Mouse (Mus musculus) hindbrain, embryonic 15.5 days (tissue): ENCODE measurements around the gene Btn2a2. TPM values are rescaled to one million over a fixed set of nuclear protein-coding genes. Genes with fewer than 3 reads are reported as not detected.

Experiments used
- ATAC-seq: fragments of 200-750 bp; cut with Nextera tagmentation; 2 replicates; pipeline ENCODE4 v1.8.0; 2017; ENCODE audit warnings: low read depth, moderate number of reproducible peaks, moderate TSS enrichment; ENCODE audit not compliant: low FRiP score
- H3K27ac ChIP-seq: fragments of 300-500 bp; sonication (generic); replicated peaks from 2 replicates; pipeline ENCODE4 v1.5.1; 2015; ENCODE audit warnings: mild to moderate bottlenecking, inconsistent platforms
- H3K27me3 ChIP-seq: fragments of 300-500 bp; sonication (generic); 2 replicates; pipeline ENCODE4 v1.6.1; 2015; ENCODE audit warnings: control low read depth, inconsistent platforms
- H3K36me3 ChIP-seq: fragments of 300-500 bp; sonication (generic); 2 replicates; pipeline ENCODE4 v1.6.1; 2015; ENCODE audit warnings: control low read depth, inconsistent platforms
- H3K4me1 ChIP-seq: fragments of 300-500 bp; sonication (generic); replicated peaks from 2 replicates; pipeline ENCODE4 v1.6.1; 2015; ENCODE audit warnings: control low read depth, inconsistent platforms
- H3K4me2 ChIP-seq: fragments of 300-500 bp; sonication (generic); 2 replicates; pipeline ENCODE4 v1.6.1; 2015; ENCODE audit warnings: moderate library complexity, mild to moderate bottlenecking, inconsistent platforms
- H3K4me3 ChIP-seq: fragments of 300-500 bp; sonication (generic); 2 replicates; pipeline ENCODE4 v1.5.1; 2015; ENCODE audit warnings: mild to moderate bottlenecking, inconsistent platforms
- H3K9ac ChIP-seq: fragments of 300-500 bp; sonication (generic); 2 replicates; pipeline ENCODE4 v1.6.1; 2015; ENCODE audit warnings: inconsistent platforms
- H3K9me3 ChIP-seq: fragments of 300-500 bp; sonication (generic); 2 replicates; pipeline ENCODE4 v1.6.1; 2016; ENCODE audit warnings: control low read depth, inconsistent platforms
- WGBS: fragments of 180-500 bp; shearing (Covaris S2); methylation state at CpG from one replicate; pipeline ENCODE4 v1.1.7; 2015; 5-methylcytosine and 5-hydroxymethylcytosine counted together
- polyA plus RNA-seq: library from polyadenylated mRNA; unstranded; fragments of >200 nt; fragmentation: Nextera tagmentation; extraction: Ambion mirVana; gene quantifications from 2 replicates; pipeline ENCODE4 v1.2.1, GENCODE M21; 2015

The Btn2a2 gene
- polyA plus RNA-seq, 1 experiment from 2014 or later, result 0.06 TPM

DNA sequence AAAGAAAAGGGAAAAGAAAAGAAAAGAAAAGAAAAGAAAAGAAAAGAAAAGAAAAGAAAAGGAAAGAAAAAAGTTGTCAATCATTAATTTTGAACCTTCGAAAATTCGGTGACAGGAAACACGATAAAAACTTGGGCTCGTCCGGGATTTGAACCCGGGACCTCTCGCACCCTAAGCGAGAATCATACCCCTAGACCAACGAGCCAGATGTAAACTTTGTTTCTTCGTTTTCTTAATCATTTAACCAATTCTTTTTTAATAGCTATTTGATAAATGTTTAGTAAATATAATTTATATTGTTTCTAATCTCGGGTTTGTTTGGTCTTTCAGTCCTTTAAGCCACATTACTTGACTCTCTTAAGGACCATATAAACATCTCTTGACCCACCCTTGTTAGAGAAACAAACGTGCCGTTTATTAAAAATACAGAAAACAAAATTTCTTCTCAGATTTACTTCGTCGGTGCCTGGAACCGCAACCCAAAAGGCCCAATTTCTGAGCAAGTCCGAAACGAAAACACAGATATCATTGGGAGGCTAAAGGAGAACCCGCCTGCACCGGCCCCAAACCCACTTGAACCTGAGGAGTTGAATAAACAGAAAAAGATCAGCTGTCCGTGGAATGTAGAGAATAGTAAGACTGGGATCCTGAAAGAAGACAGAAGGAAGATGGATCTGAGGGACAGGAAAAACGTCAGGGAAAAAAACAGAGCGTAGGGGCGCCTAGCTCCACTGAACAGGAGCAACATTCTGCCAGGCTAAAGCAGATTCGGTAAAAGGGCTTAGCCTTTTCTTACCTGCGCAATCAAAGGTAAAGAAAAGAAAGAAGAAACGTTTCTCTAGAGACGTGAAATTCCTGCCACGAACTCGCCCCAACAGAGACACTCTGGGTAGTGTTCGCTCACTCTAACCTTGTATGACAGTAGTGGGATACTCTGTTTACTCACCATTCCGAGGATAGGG, 51.5 kb downstream of the Btn2a2 start:
- under 1% methylated on average over 32 of the region's 32 CpGs for WGBS
- Histone ChIP-seq H3K4me3 (peak overlapping the region; percentile 57), H3K4me1 (peaks cover 28% of the 10 kb centered on the region), H3K9ac (peak overlapping the region; percentile 56), H3K4me2 (peak overlapping the region; percentile 91), H3K27ac (peak overlapping the region; percentile 60), H3K9me3 (no peaks in the 10 kb centered on the region), H3K36me3 (no peaks in the 10 kb centered on the region), H3K27me3 (no peaks in the 10 kb centered on the region)
- ATAC-seq, result peak; percentile 40; the same call in 1 of the 2 replicates

GRCm38 (mm10) chr13:23436231-23436661, 52.4 kb downstream of the Btn2a2 start:
- Histone ChIP-seq H3K36me3 (no peaks in the 10 kb centered on the region), H3K27ac (no peak overlapping the region), H3K4me1 (peaks cover 32% of the 10 kb centered on the region), H3K9ac (no peak overlapping the region), H3K27me3 (no peaks in the 10 kb centered on the region), H3K4me3 (peak overlapping the region; percentile 57), H3K9me3 (no peaks in the 10 kb centered on the region), H3K4me2 (peak overlapping the region; percentile 91)
- WGBS, result 1% methylated on average over 11 of the region's 11 CpGs
- ATAC-seq, result no peak

- Histone ChIP-seq H3K36me3 (no peaks in the 10 kb centered on the region), H3K27ac (no peak overlapping the region), H3K9me3 (no peaks in the 10 kb centered on the region), H3K27me3 (no peaks in the 10 kb centered on the region), H3K9ac (peak overlapping the region; percentile 23), H3K4me1 (peaks cover 32% of the 10 kb centered on the region), H3K4me3 (peak overlapping the region; percentile 57), H3K4me2 (peak overlapping the region; percentile 91)
- 2% methylated on average over 12 of the region's 12 CpGs for WGBS
- ATAC-seq, result no peak
Observed at GRCm38 (mm10) chr13:23435676-23436075, 53.0 kb downstream of the Btn2a2 start.

GRCm38 (mm10) chr13:23435241-23435640, 53.4 kb downstream of the Btn2a2 start:
- peak overlapping the region; percentile 91 for H3K4me2 ChIP-seq
- WGBS, result 22% methylated on average over 4 of the region's 4 CpGs
- peak overlapping the region; percentile 23 for H3K9ac ChIP-seq
- H3K4me1 ChIP-seq, result peaks cover 33% of the 10 kb centered on the region
- ATAC-seq, result no peak
- no peaks in the 10 kb centered on the region for H3K9me3 ChIP-seq
- no peak overlapping the region for H3K27ac ChIP-seq
- no peaks in the 10 kb centered on the region for H3K36me3 ChIP-seq
- H3K27me3 ChIP-seq, result no peaks in the 10 kb centered on the region
- peak overlapping the region; percentile 57 for H3K4me3 ChIP-seq

- 0 out of 2 replicates have a peak overlapping the region, but pooled peaks have one; percentile 6 for H3K4me3 ChIP-seq
- peak overlapping the region; percentile 91 for H3K4me2 ChIP-seq
Observed at GRCm38 (mm10) chr13:23434426-23434825, 54.2 kb downstream of the Btn2a2 start.

GRCm38 (mm10) chr13:23433801-23434200, 54.9 kb downstream of the Btn2a2 start:
- H3K9me3 ChIP-seq, result no peaks in the 10 kb centered on the region
- H3K27ac ChIP-seq, result no peak overlapping the region
- peak overlapping the region; percentile 63 for H3K4me2 ChIP-seq
- peaks cover 38% of the 10 kb centered on the region for H3K4me1 ChIP-seq
- 54% methylated on average over 5 of the region's 5 CpGs for WGBS
- ATAC-seq, result no peak
- H3K36me3 ChIP-seq, result no peaks in the 10 kb centered on the region
- H3K9ac ChIP-seq, result no peak overlapping the region
- no peak overlapping the region for H3K4me3 ChIP-seq
- H3K27me3 ChIP-seq, result no peaks in the 10 kb centered on the region

More at GRCm38 (mm10) chr13:23434426-23434825, 54.2 kb downstream of the Btn2a2 start:
- Histone ChIP-seq H3K9me3 (no peaks in the 10 kb centered on the region), H3K9ac (no peak overlapping the region), H3K36me3 (no peaks in the 10 kb centered on the region), H3K27ac (no peak overlapping the region), H3K27me3 (no peaks in the 10 kb centered on the region), H3K4me1 (peaks cover 41% of the 10 kb centered on the region)
- 22% methylated on average over 7 of the region's 7 CpGs for WGBS
- ATAC-seq, result no peak

DNA sequence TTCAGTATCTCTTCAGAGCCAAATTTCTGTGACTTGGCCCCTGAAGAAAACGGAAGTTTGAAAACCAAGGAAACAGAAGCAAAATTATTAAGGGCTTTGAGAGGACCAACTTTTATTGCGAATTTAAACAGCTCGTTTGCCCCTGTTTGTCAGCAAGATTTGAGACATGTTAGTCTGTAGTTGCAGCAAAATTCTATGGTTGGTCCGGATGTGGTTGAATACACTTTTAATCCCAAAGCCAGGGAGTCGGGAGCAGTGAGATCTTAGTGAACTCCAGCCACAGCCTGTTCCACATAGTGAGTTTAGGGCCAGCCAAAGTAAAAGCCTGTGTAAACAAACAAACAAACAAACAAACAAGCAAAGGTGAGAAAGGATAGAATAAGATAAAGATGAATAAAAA, 55.5 kb downstream of the Btn2a2 start:
- no peaks in the 10 kb centered on the region for H3K36me3 ChIP-seq
- peaks cover 37% of the 10 kb centered on the region for H3K4me1 ChIP-seq
- H3K27ac ChIP-seq, result no peak overlapping the region
- WGBS, result 20% methylated on average over 5 of the region's 5 CpGs
- H3K9ac ChIP-seq, result no peak overlapping the region
- H3K9me3 ChIP-seq, result no peaks in the 10 kb centered on the region
- H3K4me2 ChIP-seq, result peak overlapping the region; percentile 63
- H3K4me3 ChIP-seq, result peak overlapping the region; percentile 77
- ATAC-seq, result no peak
- H3K27me3 ChIP-seq, result no peaks in the 10 kb centered on the region

GRCm38 (mm10) chr13:23432562-23433201, 56.0 kb downstream of the Btn2a2 start:
- Histone ChIP-seq H3K4me2 (peak overlapping the region; percentile 63), H3K9ac (peak overlapping the region; percentile 39), H3K4me3 (peak overlapping the region; percentile 77), H3K36me3 (no peaks in the 10 kb centered on the region), H3K27ac (peak overlapping the region; percentile 88), H3K27me3 (no peaks in the 10 kb centered on the region), H3K9me3 (no peaks in the 10 kb centered on the region), H3K4me1 (peaks cover 37% of the 10 kb centered on the region)
- peak; percentile 89 for ATAC-seq
- under 1% methylated on average over 28 of the region's 28 CpGs for WGBS

GRCm38 (mm10) chr13:23431351-23431771, 57.3 kb downstream of the Btn2a2 start:
- peak overlapping the region; percentile 63 for H3K4me2 ChIP-seq
- H3K36me3 ChIP-seq, result no peaks in the 10 kb centered on the region
- WGBS, result under 1% methylated on average over 15 of the region's 15 CpGs
- peak overlapping the region; percentile 34 for H3K9ac ChIP-seq
- no peaks in the 10 kb centered on the region for H3K9me3 ChIP-seq
- peak; percentile 83 for ATAC-seq
- H3K27me3 ChIP-seq, result no peaks in the 10 kb centered on the region
- peak overlapping the region; percentile 77 for H3K4me3 ChIP-seq
- H3K27ac ChIP-seq, result peak overlapping the region; percentile 88
- peaks cover 37% of the 10 kb centered on the region for H3K4me1 ChIP-seq

- no peaks in the 10 kb centered on the region for H3K27me3 ChIP-seq
- no peaks in the 10 kb centered on the region for H3K9me3 ChIP-seq
- H3K4me2 ChIP-seq, result peak overlapping the region; percentile 63
- peak overlapping the region; percentile 88 for H3K27ac ChIP-seq
- peak overlapping the region; percentile 58 for H3K9ac ChIP-seq
- H3K4me3 ChIP-seq, result peak overlapping the region; percentile 77
- peaks cover 35% of the 10 kb centered on the region for H3K4me1 ChIP-seq
- ATAC-seq, result peak; percentile 68
- 0% methylated on average over 17 of the region's 17 CpGs for WGBS
- H3K36me3 ChIP-seq, result no peaks in the 10 kb centered on the region
Observed at GRCm38 (mm10) chr13:23430734-23431133, 57.9 kb downstream of the Btn2a2 start.

DNA sequence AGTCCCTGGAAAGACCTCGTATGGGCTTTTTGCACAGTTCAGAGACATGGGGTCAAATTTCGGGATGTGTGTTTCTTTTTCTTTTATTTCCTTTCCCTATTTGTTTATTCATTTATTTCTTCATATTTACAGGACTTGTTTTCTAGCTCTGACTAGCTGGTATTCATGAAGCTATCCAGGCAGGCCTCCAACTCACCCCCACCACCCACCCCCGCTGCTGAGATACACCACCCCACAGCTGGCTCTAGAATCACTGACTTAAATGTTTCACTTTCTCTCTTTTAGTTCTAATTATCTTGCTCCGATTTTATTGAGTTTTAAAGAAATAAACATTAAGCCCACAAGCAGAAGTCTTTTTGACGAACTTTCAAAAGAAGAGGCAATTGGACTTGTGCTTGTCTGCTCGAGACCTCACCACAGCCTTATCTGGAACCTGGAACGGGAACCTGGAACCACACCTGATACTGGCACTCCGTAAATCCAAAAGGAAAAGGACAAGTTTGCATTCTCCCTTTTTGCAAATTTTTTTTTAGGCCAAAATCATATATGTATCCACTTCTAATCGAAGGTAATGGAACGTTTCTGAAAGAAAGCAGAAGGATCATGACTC, 58.8 kb downstream of the Btn2a2 start:
- Histone ChIP-seq H3K9ac (peak overlapping the region; percentile 58), H3K9me3 (no peaks in the 10 kb centered on the region), H3K27me3 (no peaks in the 10 kb centered on the region), H3K36me3 (no peaks in the 10 kb centered on the region), H3K27ac (peak overlapping the region; percentile 88; the same call in 1 of the 2 replicates), H3K4me1 (peaks cover 39% of the 10 kb centered on the region), H3K4me3 (peak overlapping the region; percentile 77), H3K4me2 (peak overlapping the region; percentile 63)
- ATAC-seq, result no peak
- WGBS, result 41% methylated on average over 10 of the region's 10 CpGs
